Mouse (Mus musculus): Measurements from ENCODE around the gene Inpp5b. TPM values are rescaled to one million over a fixed set of nuclear protein-coding genes. Genes with fewer than 3 reads are reported as not detected.

Inpp5b gene
- polyA plus RNA-seq, 1 experiment: 27.0 TPM

- H3K4me3 ChIP-seq (ENCODE audit: low read depth, low read length): no peak overlapping the region
- H3K36me3 ChIP-seq (ENCODE audit: control insufficient read depth, insufficient read depth, low read length, poor library complexity, severe bottlenecking): peaks cover 15% of the 10 kb centered on the region
- no peak for TF ChIP-seq POLR2A (IDR thresholded peaks at IDR 0.05; ENCODE audit: insufficient read depth, low read length)
These were observed 96.5 kb downstream of the Inpp5b start for GRCm38 (mm10) chr4:124838035-124838700.

GRCm38 (mm10) chr4:124840998-124841397, 99.3 kb downstream of the Inpp5b start:
- H3K9ac ChIP-seq (ENCODE audit: low read depth, poor library complexity, severe bottlenecking): no peak overlapping the region
- no peaks in the 10 kb centered on the region for H3K4me1 ChIP-seq (ENCODE audit: control insufficient read depth, insufficient read depth, low read length)
- no peaks in the 10 kb centered on the region for H3K27me3 ChIP-seq (ENCODE audit: control insufficient read depth, insufficient read depth, low read length, poor library complexity, severe bottlenecking)
- TF ChIP-seq CTCF (IDR thresholded peaks at IDR 0.05; ENCODE audit: low read depth, low read length) (peak; percentile 52), EP300 (IDR thresholded peaks at IDR 0.05; ENCODE audit: insufficient read depth, low read depth, low read length) (no peak)
- H3K27ac ChIP-seq (ENCODE audit: insufficient read depth, low read length): no peak overlapping the region
- H3K4me3 ChIP-seq (ENCODE audit: low read depth, low read length): no peak overlapping the region
- H3K36me3 ChIP-seq (ENCODE audit: control insufficient read depth, insufficient read depth, low read length, poor library complexity, severe bottlenecking): peaks cover 15% of the 10 kb centered on the region
- no peaks in the 10 kb centered on the region for H3K9me3 ChIP-seq (replicated peaks; ENCODE audit: control insufficient read depth, insufficient read depth, low read length, poor library complexity, severe bottlenecking)

More at GRCm38 (mm10) chr4:124838035-124838700, 96.5 kb downstream of the Inpp5b start:
- Histone ChIP-seq H3K27me3 (ENCODE audit: control insufficient read depth, insufficient read depth, low read length, poor library complexity, severe bottlenecking) (no peaks in the 10 kb centered on the region), H3K9ac (ENCODE audit: low read depth, poor library complexity, severe bottlenecking) (no peak overlapping the region), H3K9me3 (replicated peaks; ENCODE audit: control insufficient read depth, insufficient read depth, low read length, poor library complexity, severe bottlenecking) (no peaks in the 10 kb centered on the region), H3K27ac (ENCODE audit: insufficient read depth, low read length) (no peak overlapping the region), H3K4me1 (ENCODE audit: control insufficient read depth, insufficient read depth, low read length) (no peaks in the 10 kb centered on the region)

- peak; percentile 96 for TF ChIP-seq CTCF (IDR thresholded peaks at IDR 0.05; ENCODE audit: low read depth, low read length)
- no peak for TF ChIP-seq POLR2A (IDR thresholded peaks at IDR 0.05; ENCODE audit: insufficient read depth, low read length)
- Histone ChIP-seq H3K4me1 (ENCODE audit: control insufficient read depth, insufficient read depth, low read length) (no peaks in the 10 kb centered on the region), H3K9ac (ENCODE audit: low read depth, poor library complexity, severe bottlenecking) (no peak overlapping the region), H3K9me3 (replicated peaks; ENCODE audit: control insufficient read depth, insufficient read depth, low read length, poor library complexity, severe bottlenecking) (no peaks in the 10 kb centered on the region), H3K4me3 (ENCODE audit: low read depth, low read length) (no peak overlapping the region), H3K27ac (ENCODE audit: insufficient read depth, low read length) (no peak overlapping the region), H3K27me3 (ENCODE audit: control insufficient read depth, insufficient read depth, low read length, poor library complexity, severe bottlenecking) (no peaks in the 10 kb centered on the region), H3K36me3 (ENCODE audit: control insufficient read depth, insufficient read depth, low read length, poor library complexity, severe bottlenecking) (peaks cover 6% of the 10 kb centered on the region)
These were observed 101.8 kb downstream of the Inpp5b start for GRCm38 (mm10) chr4:124843493-124843892.

GRCm38 (mm10) chr4:124847573-124847972, 105.9 kb downstream of the Inpp5b start:
- Histone ChIP-seq H3K9me3 (replicated peaks; ENCODE audit: control insufficient read depth, insufficient read depth, low read length, poor library complexity, severe bottlenecking) (no peaks in the 10 kb centered on the region), H3K27me3 (ENCODE audit: control insufficient read depth, insufficient read depth, low read length, poor library complexity, severe bottlenecking) (no peaks in the 10 kb centered on the region), H3K4me1 (ENCODE audit: control insufficient read depth, insufficient read depth, low read length) (peaks cover 2% of the 10 kb centered on the region), H3K36me3 (ENCODE audit: control insufficient read depth, insufficient read depth, low read length, poor library complexity, severe bottlenecking) (no peaks in the 10 kb centered on the region), H3K27ac (ENCODE audit: insufficient read depth, low read length) (no peak overlapping the region), H3K4me3 (ENCODE audit: low read depth, low read length) (no peak overlapping the region), H3K9ac (ENCODE audit: low read depth, poor library complexity, severe bottlenecking) (no peak overlapping the region)
- TF ChIP-seq POLR2A (IDR thresholded peaks at IDR 0.05; ENCODE audit: insufficient read depth, low read length) (no peak), CTCF (IDR thresholded peaks at IDR 0.05; ENCODE audit: low read depth, low read length) (peak; percentile 88)

- Histone ChIP-seq H3K36me3 (ENCODE audit: control insufficient read depth, insufficient read depth, low read length, poor library complexity, severe bottlenecking) (peaks cover 20% of the 10 kb centered on the region), H3K4me1 (ENCODE audit: control insufficient read depth, insufficient read depth, low read length) (peaks cover 2% of the 10 kb centered on the region)
- no peak for TF ChIP-seq CTCF (IDR thresholded peaks at IDR 0.05; ENCODE audit: low read depth, low read length)
- TF ChIP-seq POLR2A (IDR thresholded peaks at IDR 0.05; ENCODE audit: insufficient read depth, low read length): no peak
- no peak for TF ChIP-seq EP300 (IDR thresholded peaks at IDR 0.05; ENCODE audit: insufficient read depth, low read depth, low read length)
These were observed 108.1 kb downstream of the Inpp5b start for GRCm38 (mm10) chr4:124849631-124850260.

GRCm38 (mm10) chr4:124850261-124850913, 108.7 kb downstream of the Inpp5b start, which contains the start of gene Yrdc:
Gene Yrdc, plus strand, starts transcription at chr4:124850679.
- Histone ChIP-seq H3K27me3 (ENCODE audit: control insufficient read depth, insufficient read depth, low read length, poor library complexity, severe bottlenecking) (no peaks in the 10 kb centered on the region), H3K36me3 (ENCODE audit: control insufficient read depth, insufficient read depth, low read length, poor library complexity, severe bottlenecking) (peaks cover 21% of the 10 kb centered on the region), H3K9ac (ENCODE audit: low read depth, poor library complexity, severe bottlenecking) (peak within 1 kb of the TSS; percentile 95), H3K9me3 (replicated peaks; ENCODE audit: control insufficient read depth, insufficient read depth, low read length, poor library complexity, severe bottlenecking) (no peaks in the 10 kb centered on the region), H3K4me3 (ENCODE audit: low read depth, low read length) (peak within 1 kb of the TSS; percentile 87), H3K4me1 (ENCODE audit: control insufficient read depth, insufficient read depth, low read length) (peaks cover 2% of the 10 kb centered on the region), H3K27ac (ENCODE audit: insufficient read depth, low read length) (0 out of 2 replicates have a peak within 1 kb of the TSS, but pooled peaks have one; percentile 12)
- TF ChIP-seq EP300 (IDR thresholded peaks at IDR 0.05; ENCODE audit: insufficient read depth, low read depth, low read length): no peak
- no peak for TF ChIP-seq POLR2A (IDR thresholded peaks at IDR 0.05; ENCODE audit: insufficient read depth, low read length)
- no peak for TF ChIP-seq CTCF (IDR thresholded peaks at IDR 0.05; ENCODE audit: low read depth, low read length)

More at GRCm38 (mm10) chr4:124849631-124850260, 108.1 kb downstream of the Inpp5b start:
- Histone ChIP-seq H3K27me3 (ENCODE audit: control insufficient read depth, insufficient read depth, low read length, poor library complexity, severe bottlenecking) (no peaks in the 10 kb centered on the region), H3K4me3 (ENCODE audit: low read depth, low read length) (peak overlapping the region; percentile 87), H3K9ac (ENCODE audit: low read depth, poor library complexity, severe bottlenecking) (peak overlapping the region; percentile 95), H3K27ac (ENCODE audit: insufficient read depth, low read length) (0 out of 2 replicates have a peak overlapping the region, but pooled peaks have one; percentile 12), H3K9me3 (replicated peaks; ENCODE audit: control insufficient read depth, insufficient read depth, low read length, poor library complexity, severe bottlenecking) (no peaks in the 10 kb centered on the region)

Other genes with a start within 250 kb of the Inpp5b start
- gene 3100002H09Rik, start 131.0 kb upstream of the Inpp5b start, polyA plus RNA-seq (2011; ENCODE audit: insufficient read depth, insufficient read length, low read depth, missing spikeins): 0.78 TPM in 1 of 2 replicates, not detected in the other
- 12.8 and 14.9 TPM in 2 replicates for gene Pou3f1, start 85.0 kb upstream of the Inpp5b start, polyA plus RNA-seq (2011; ENCODE audit: insufficient read depth, insufficient read length, low read depth, missing spikeins)
- gene Utp11, start 48.2 kb upstream of the Inpp5b start, polyA plus RNA-seq (2011; ENCODE audit: insufficient read depth, insufficient read length, low read depth, missing spikeins): 56.9 and 60.4 TPM in 2 replicates
- 11.4 and 14.0 TPM in 2 replicates for gene Fhl3, start 41.1 kb upstream of the Inpp5b start, polyA plus RNA-seq (2011; ENCODE audit: insufficient read depth, insufficient read length, low read depth, missing spikeins)
- gene Sf3a3, start 27.1 kb upstream of the Inpp5b start, polyA plus RNA-seq (2011; ENCODE audit: insufficient read depth, insufficient read length, low read depth, missing spikeins): 110 and 127 TPM in 2 replicates
- gene Mtf1, start 60.3 kb downstream of the Inpp5b start, polyA plus RNA-seq (2011; ENCODE audit: insufficient read depth, insufficient read length, low read depth, missing spikeins): 15.8 and 16.4 TPM in 2 replicates
- gene Yrdc, start 108.8 kb downstream of the Inpp5b start, polyA plus RNA-seq (2011; ENCODE audit: insufficient read depth, insufficient read length, low read depth, missing spikeins): 41.9 and 48.4 TPM in 2 replicates
- gene 1110065P20Rik, start 109.3 kb downstream of the Inpp5b start, polyA plus RNA-seq (2011; ENCODE audit: insufficient read depth, insufficient read length, low read depth, missing spikeins): 15.1 and 16.0 TPM in 2 replicates
- 3.8 and 4.8 TPM in 2 replicates for gene Maneal, start 120.3 kb downstream of the Inpp5b start, polyA plus RNA-seq (2011; ENCODE audit: insufficient read depth, insufficient read length, low read depth, missing spikeins)
- gene Epha10, start 139.0 kb downstream of the Inpp5b start, polyA plus RNA-seq (2011; ENCODE audit: insufficient read depth, insufficient read length, low read depth, missing spikeins): 0.37 and 0.84 TPM in 2 replicates
- 9.5 and 15.2 TPM in 2 replicates for gene 9930104L06Rik, start 195.2 kb downstream of the Inpp5b start, polyA plus RNA-seq (2011; ENCODE audit: insufficient read depth, insufficient read length, low read depth, missing spikeins)
- 209 and 212 TPM in 2 replicates for gene Cdca8, start 197.5 kb downstream of the Inpp5b start, polyA plus RNA-seq (2011; ENCODE audit: insufficient read depth, insufficient read length, low read depth, missing spikeins)
- 1.9 and 2.5 TPM in 2 replicates for gene Rspo1, start 244.6 kb downstream of the Inpp5b start, polyA plus RNA-seq (2011; ENCODE audit: insufficient read depth, insufficient read length, low read depth, missing spikeins)